Mouse (Mus musculus) heart, adult 2 months (tissue): ENCODE measurements around the gene Diablo. TPM values are rescaled to one million over a fixed set of nuclear protein-coding genes. Genes with fewer than 3 reads are reported as not detected.

Source experiments
- DNase-seq, 2 experiments: peaks; one replicate each; pipeline ENCODE4 v3.0.0; 2021
- H3K27ac ChIP-seq: fragments of 200-600 bp; 2 replicates; pipeline ENCODE4 v1.8.1; 2022
- H3K27me3 ChIP-seq: fragments of 200-500 bp; 2 replicates; pipeline ENCODE4 v1.6.1; 2012; ENCODE audit warnings: mild to moderate bottlenecking, low read length, inconsistent platforms, mixed read lengths; ENCODE audit not compliant: control insufficient read depth, insufficient read depth
- H3K36me3 ChIP-seq: fragments of 200-500 bp; 2 replicates; pipeline ENCODE4 v1.6.1; 2012; ENCODE audit warnings: low read length, inconsistent platforms; ENCODE audit not compliant: control insufficient read depth, insufficient read depth
- H3K4me1 ChIP-seq: fragments of 200-500 bp; 2 replicates; pipeline ENCODE4 v1.6.1; 2011; ENCODE audit warnings: low read length; ENCODE audit not compliant: control insufficient read depth, insufficient read depth
- H3K4me3 ChIP-seq: fragments of 200-600 bp; 2 replicates; pipeline ENCODE4 v1.8.1; 2022
- H3K79me2 ChIP-seq: fragments of 200-500 bp; replicated peaks from 2 replicates; pipeline ENCODE4 v1.6.1; 2012; ENCODE audit warnings: mild to moderate bottlenecking, inconsistent platforms, low read length, moderate library complexity, mixed read lengths; ENCODE audit not compliant: control insufficient read depth, insufficient read depth
- H3K9ac ChIP-seq: fragments of 200-500 bp; 2 replicates; pipeline ENCODE4 v1.6.1; 2012; ENCODE audit warnings: low read depth, mild to moderate bottlenecking, control low read depth, inconsistent platforms, low read length, mixed read lengths
- CTCF ChIP-seq: fragments of 200-600 bp; IDR thresholded peaks from 2 replicates; pipeline ENCODE4 v1.8.1; 2022; ENCODE audit warnings: antibody characterized with exemption, mild to moderate bottlenecking, moderate library complexity
- EP300 ChIP-seq: fragments of 200-500 bp; IDR thresholded peaks from 2 replicates; pipeline ENCODE4 v1.6.1; 2011; ENCODE audit warnings: low read depth, low read length, control low read depth; ENCODE audit not compliant: insufficient read depth
- POLR2A ChIP-seq: fragments of 200-500 bp; IDR thresholded peaks from 2 replicates; pipeline ENCODE4 v1.6.1; 2011; ENCODE audit warnings: mild to moderate bottlenecking, low read depth, low read length, control low read depth; ENCODE audit not compliant: insufficient read depth
- WGBS: fragments of 180-500 bp; shearing (Covaris S2); methylation state at CpG from one replicate; pipeline ENCODE4 v1.1.7; 2018; 5-methylcytosine and 5-hydroxymethylcytosine counted together
- intact Hi-C: fragments of 180-260 bp; cut with DNase I; formaldehyde crosslinking; loops from one replicate; pipeline ENCODE4 v1.15.1; 2025
- long read RNA-seq: library from polyadenylated mRNA; stranded (forward); transcript quantifications from one replicate; pipeline ENCODE4 v2.0.0, GENCODE M21; 2021
- polyA plus RNA-seq: library from polyadenylated mRNA; depleted of rRNA; stranded (reverse); fragments of >200 nt; gene quantifications from 2 replicates; pipeline ENCODE4 v1.2.3, GENCODE M21; 2012; rRNA removed
- total RNA-seq, 2 experiments: library from RNA; stranded (reverse); gene quantifications; 2 replicates each; pipeline ENCODE4 v1.2.3; 2021

Diablo gene
- total RNA-seq (10 to 100 TPM; 64.7 to 71.5 TPM), polyA plus RNA-seq (93.8 and 140 TPM in 2 replicates)
- long read RNA-seq, transcript Diablo-203 (6 exons, 1,576 nt) = major isoform, 120 of 132 reads
- long read RNA-seq, partial matches to known transcripts = 2 of 132 reads
- long read RNA-seq, other reads (novel, unspliced or antisense) = 10 of 132 reads

DNA sequence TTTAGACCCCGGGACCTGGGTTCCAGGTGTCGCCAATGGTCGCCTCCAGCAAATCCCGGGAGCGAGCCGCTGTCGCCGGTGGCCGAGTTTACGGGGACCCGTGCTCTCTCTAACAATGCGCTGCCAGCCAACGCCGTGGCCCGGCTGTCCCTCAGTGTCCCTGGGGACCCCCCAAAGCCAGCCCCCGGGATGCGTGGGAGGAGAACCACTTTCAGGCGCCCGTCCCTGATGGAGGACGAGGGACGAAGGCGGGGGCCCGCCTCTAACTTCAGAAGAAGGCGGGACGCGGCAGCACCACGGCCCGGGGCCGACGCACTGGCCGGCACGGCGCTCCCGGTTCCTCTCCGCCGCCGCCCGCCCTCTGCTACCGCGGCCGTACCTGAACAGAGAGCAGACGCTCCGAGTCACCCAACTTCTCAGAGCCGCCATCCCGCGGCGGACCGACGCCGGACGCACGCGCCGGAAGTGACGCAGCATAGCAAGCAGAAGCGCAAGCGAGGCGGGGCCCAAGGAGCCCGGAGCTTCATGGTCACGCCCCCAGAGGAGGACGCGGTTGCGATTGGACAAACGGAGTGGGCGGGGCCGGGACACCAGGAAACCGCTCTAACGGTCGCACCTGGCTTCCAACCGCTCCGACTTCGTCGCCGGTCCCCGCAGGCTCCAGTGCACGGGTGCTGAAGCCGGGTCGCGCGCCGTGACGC, at the start of gene Diablo:
Gene Diablo, minus strand, starts transcription at position 485 of the 701 bp plus-strand sequence.
- Histone ChIP-seq H3K27ac (peak within 1 kb of the TSS; percentile 91), H3K4me3 (peak within 1 kb of the TSS; percentile 98), H3K27me3 (no peaks in the 10 kb centered on the region), H3K9ac (peak within 1 kb of the TSS; percentile 85), H3K4me1 (peaks cover 5% of the 10 kb centered on the region; the same call in 1 of the 2 replicates), H3K79me2 (no peaks in the 10 kb centered on the region), H3K36me3 (peaks cover 3% of the 10 kb centered on the region; the same call in 1 of the 2 replicates)
- WGBS = under 1% methylated on average over 82 of the region's 82 CpGs
- intact Hi-C loops = loop anchor here (2.0 kb wide), 1 partner anchor 79 kb away; no protein-coding TSS in a partner anchor
- DNase-seq = peak; percentile 98 to 99
- TF ChIP-seq CTCF (no peak), POLR2A (peak; percentile 92), EP300 (no peak)

GRCm38 (mm10) chr5:123573362-123573761, 49.4 kb upstream of the Diablo start:
- DNase-seq = no peak
- peaks cover 4% of the 10 kb centered on the region; the same call in 1 of the 2 replicates for H3K79me2 ChIP-seq
- peak overlapping the region; percentile 66 for H3K4me3 ChIP-seq
- TF ChIP-seq EP300 = no peak
- TF ChIP-seq CTCF = no peak
- TF ChIP-seq POLR2A = no peak
- WGBS = 63% methylated on average over 8 of the region's 8 CpGs
- no peaks in the 10 kb centered on the region for H3K27me3 ChIP-seq
- H3K36me3 ChIP-seq = no peaks in the 10 kb centered on the region
- H3K4me1 ChIP-seq = no peaks in the 10 kb centered on the region
- intact Hi-C loops = no loop called here
- H3K27ac ChIP-seq = no peak overlapping the region; the same call in 1 of the 2 replicates
- no peak overlapping the region for H3K9ac ChIP-seq

DNA sequence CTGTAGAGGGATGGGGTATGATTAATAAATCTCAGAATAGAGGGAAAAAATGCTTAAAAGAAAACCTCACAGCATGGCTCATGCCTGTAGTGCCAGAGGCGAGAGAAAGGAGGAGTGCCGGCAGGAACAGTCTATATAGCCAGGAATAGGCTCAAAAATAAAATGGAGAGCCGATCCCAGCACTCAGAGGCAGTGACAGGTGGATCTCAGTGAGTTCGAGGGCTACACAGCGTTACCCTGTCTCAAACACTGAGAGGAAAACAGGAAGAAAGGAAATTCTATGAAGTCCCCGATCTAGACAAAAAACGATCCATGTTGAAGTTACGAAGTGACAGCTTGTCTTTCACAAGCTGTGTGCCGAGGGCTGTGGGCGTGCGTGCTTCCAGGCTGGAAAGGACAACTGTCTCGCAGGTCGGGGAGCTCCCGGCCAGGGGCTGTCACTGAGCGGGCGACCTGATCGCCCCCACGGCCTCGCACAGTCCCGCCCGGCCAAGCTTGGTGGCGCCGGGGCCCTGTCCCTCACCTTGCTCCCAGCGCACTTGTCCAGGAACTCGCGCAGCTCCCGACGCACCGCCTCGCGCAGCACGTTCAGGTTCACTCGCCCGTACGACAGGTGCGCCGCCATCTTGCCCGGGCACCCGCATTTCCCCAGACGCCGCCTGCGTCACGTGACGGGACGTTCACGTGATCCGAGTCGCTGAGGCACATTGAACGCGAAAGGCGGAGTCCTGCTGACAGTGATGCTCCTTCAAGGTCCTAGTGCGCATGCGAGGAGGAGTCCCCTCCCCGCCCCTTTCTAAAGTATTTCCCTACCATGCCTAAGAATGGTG, 48.6 kb upstream of the Diablo start, which contains the start of gene Vps33a:
Gene Vps33a, minus strand, starts transcription at position 682 of the 830 bp plus-strand sequence.
- peaks cover 4% of the 10 kb centered on the region; the same call in 1 of the 2 replicates for H3K79me2 ChIP-seq
- peak; percentile 91 for TF ChIP-seq POLR2A
- TF ChIP-seq CTCF = no peak
- peak; percentile 92 for TF ChIP-seq EP300
- H3K27ac ChIP-seq = peak within 1 kb of the TSS; percentile 86
- WGBS = under 1% methylated on average over 54 of the region's 54 CpGs
- no peaks in the 10 kb centered on the region for H3K36me3 ChIP-seq
- no peaks in the 10 kb centered on the region for H3K27me3 ChIP-seq
- DNase-seq = peak; percentile 96 to 97
- peak within 1 kb of the TSS; percentile 66 for H3K4me3 ChIP-seq
- H3K9ac ChIP-seq = peak within 1 kb of the TSS; percentile 98
- intact Hi-C loops = no loop called here
- H3K4me1 ChIP-seq = no peaks in the 10 kb centered on the region

DNA sequence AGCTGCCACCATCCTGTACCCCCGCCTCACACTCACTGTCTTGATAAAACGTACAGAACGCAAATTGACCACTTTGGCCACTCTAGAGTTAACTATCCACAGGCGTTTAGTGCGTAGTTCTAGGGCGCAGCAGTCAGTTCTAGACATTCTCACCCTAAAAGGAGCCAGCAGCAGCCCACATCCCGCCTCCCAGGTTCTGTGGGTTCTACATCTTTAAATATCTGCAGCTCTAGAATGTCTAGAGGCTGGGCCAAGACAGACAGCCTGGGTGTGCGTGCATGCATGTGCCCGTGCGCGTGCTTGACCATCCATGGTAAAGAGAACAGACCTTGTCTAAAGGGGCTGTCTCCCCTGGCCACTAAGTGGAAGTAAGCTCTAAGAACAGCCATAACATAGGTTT, 37.2 kb upstream of the Diablo start:
- no peak overlapping the region for H3K9ac ChIP-seq
- no peaks in the 10 kb centered on the region for H3K4me1 ChIP-seq
- no peak for DNase-seq
- H3K4me3 ChIP-seq = no peak overlapping the region
- intact Hi-C loops = no loop called here
- TF ChIP-seq POLR2A = no peak
- TF ChIP-seq EP300 = no peak
- no peak for TF ChIP-seq CTCF
- H3K27me3 ChIP-seq = no peaks in the 10 kb centered on the region
- 93% methylated on average over 11 of the region's 11 CpGs for WGBS
- H3K36me3 ChIP-seq = no peaks in the 10 kb centered on the region
- no peak overlapping the region for H3K27ac ChIP-seq
- H3K79me2 ChIP-seq = peaks cover 5% of the 10 kb centered on the region; the same call in 1 of the 2 replicates

- intact Hi-C loops = no loop called here
Observed at GRCm38 (mm10) chr5:123559588-123559987, 35.6 kb upstream of the Diablo start.

More at GRCm38 (mm10) chr5:123559588-123559987, 35.6 kb upstream of the Diablo start:
- Histone ChIP-seq H3K4me3 (no peak overlapping the region), H3K27ac (no peak overlapping the region), H3K9ac (no peak overlapping the region), H3K79me2 (peaks cover 5% of the 10 kb centered on the region; the same call in 1 of the 2 replicates), H3K4me1 (no peaks in the 10 kb centered on the region), H3K27me3 (no peaks in the 10 kb centered on the region), H3K36me3 (no peaks in the 10 kb centered on the region)
- TF ChIP-seq POLR2A = no peak
- TF ChIP-seq CTCF = no peak
- 92% methylated on average over 8 of the region's 8 CpGs for WGBS
- peak in 1 of 2 experiments; percentile 8 for DNase-seq
